Mouse (Mus musculus): ENCODE results near the gene Btg3. TPM values are rescaled to one million over a fixed set of nuclear protein-coding genes. Genes with fewer than 3 reads are reported as not detected.
"Not testable (repeated sequence)": the region's sequence is repeated elsewhere in the genome, so short reads cannot be mapped to it uniquely, and the experiment has no call there.

The Btg3 gene
- polyA plus RNA-seq, 1 experiment from 2014 or later: 58.4 TPM

DNA sequence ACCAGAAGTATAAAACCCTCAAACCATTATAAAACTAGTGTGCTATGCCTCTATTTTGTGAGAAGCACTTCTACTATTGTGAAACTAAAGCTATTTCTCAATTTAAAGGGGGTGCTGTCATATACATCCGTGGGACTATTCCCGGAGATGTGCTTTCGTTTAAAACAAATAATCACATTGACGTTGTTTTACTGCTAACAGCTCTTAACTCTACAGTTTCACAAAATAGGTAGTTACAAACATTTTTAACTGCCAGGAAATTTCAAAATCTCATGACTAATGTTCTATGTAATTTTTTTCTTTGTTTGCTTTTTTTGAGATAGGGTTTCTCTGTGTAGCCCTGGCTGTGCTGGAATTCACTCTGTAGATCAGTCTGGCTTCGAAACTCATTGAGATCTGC, 1.5 kb upstream of the Btg3 start:
- no peak overlapping the region for H3K9ac ChIP-seq
- no peaks in the 10 kb centered on the region for H3K36me3 ChIP-seq
- H3K4me2 ChIP-seq: no peak overlapping the region
- no peak for ATAC-seq (ENCODE audit: insufficient number of reproducible peaks, low FRiP score, low TSS enrichment, low read depth)
- H3K9me3 ChIP-seq: no peaks in the 10 kb centered on the region
- H3K27me3 ChIP-seq: no peaks in the 10 kb centered on the region
- 84% methylated on average over 5 of the region's 5 CpGs for WGBS
- no peak overlapping the region for H3K4me3 ChIP-seq
- no peak overlapping the region for H3K27ac ChIP-seq
- H3K4me1 ChIP-seq: peaks cover 15% of the 10 kb centered on the region

- Histone ChIP-seq H3K27ac (peak overlapping the region; percentile 81), H3K36me3 (peaks cover 9% of the 10 kb centered on the region; the same call in 1 of the 2 replicates), H3K4me3 (peak overlapping the region; percentile 73), H3K9ac (peak overlapping the region; percentile 92), H3K4me2 (peak overlapping the region; percentile 66), H3K4me1 (peaks cover 15% of the 10 kb centered on the region), H3K9me3 (no peaks in the 10 kb centered on the region), H3K27me3 (no peaks in the 10 kb centered on the region)
- peak; percentile 59 for ATAC-seq (ENCODE audit: insufficient number of reproducible peaks, low FRiP score, low TSS enrichment, low read depth)
- under 1% methylated on average over 85 of the region's 100 CpGs for WGBS
Measured at GRCm38 (mm10) chr16:78375821-78376691, 936 bp downstream of the Btg3 start.

DNA sequence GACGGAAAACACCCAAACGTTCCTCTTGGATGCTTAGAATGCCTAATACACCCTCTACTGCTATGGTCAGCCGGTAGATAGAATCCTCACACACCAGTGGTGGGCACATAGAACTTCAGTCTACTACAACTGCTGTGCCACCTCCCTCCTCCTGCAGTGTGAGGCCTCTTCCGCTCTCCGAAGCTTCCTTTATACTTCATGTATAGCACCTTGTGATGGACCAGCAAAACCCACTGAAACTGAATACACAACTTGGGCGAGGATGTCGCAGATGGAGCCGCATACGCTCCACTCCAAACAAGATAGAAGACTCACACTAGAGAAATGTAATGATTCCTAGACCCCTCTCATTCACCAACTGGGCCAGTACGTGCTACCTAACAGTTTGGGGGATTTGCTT, 1.8 kb downstream of the Btg3 start:
- WGBS: 51% methylated on average over 10 of the region's 10 CpGs
- Histone ChIP-seq H3K9me3 (no peaks in the 10 kb centered on the region), H3K27ac (no peak overlapping the region), H3K4me1 (peaks cover 15% of the 10 kb centered on the region), H3K4me2 (peak overlapping the region; percentile 66), H3K4me3 (peak overlapping the region; percentile 73), H3K36me3 (peaks cover 9% of the 10 kb centered on the region; the same call in 1 of the 2 replicates), H3K9ac (no peak overlapping the region), H3K27me3 (no peaks in the 10 kb centered on the region)
- no peak for ATAC-seq (ENCODE audit: insufficient number of reproducible peaks, low FRiP score, low TSS enrichment, low read depth)

- H3K27me3 ChIP-seq: no peaks in the 10 kb centered on the region
- peaks cover 18% of the 10 kb centered on the region for H3K36me3 ChIP-seq
- WGBS: 73% methylated on average over 8 of the region's 8 CpGs
- no peak overlapping the region for H3K9ac ChIP-seq
- no peak overlapping the region for H3K4me2 ChIP-seq
- H3K9me3 ChIP-seq: no peaks in the 10 kb centered on the region
- no peak overlapping the region for H3K27ac ChIP-seq
- H3K4me3 ChIP-seq: no peak overlapping the region
- ATAC-seq (ENCODE audit: insufficient number of reproducible peaks, low FRiP score, low TSS enrichment, low read depth): no peak
- H3K4me1 ChIP-seq: peaks cover 15% of the 10 kb centered on the region
Measured at GRCm38 (mm10) chr16:78373743-78374142, 3.2 kb downstream of the Btg3 start.

GRCm38 (mm10) chr16:78372786-78373185, 4.2 kb downstream of the Btg3 start:
- Histone ChIP-seq H3K4me3 (no peak overlapping the region), H3K4me2 (no peak overlapping the region), H3K27me3 (no peaks in the 10 kb centered on the region), H3K9ac (no peak overlapping the region), H3K27ac (no peak overlapping the region), H3K9me3 (no peaks in the 10 kb centered on the region), H3K36me3 (peaks cover 25% of the 10 kb centered on the region), H3K4me1 (peaks cover 15% of the 10 kb centered on the region)
- ATAC-seq (ENCODE audit: insufficient number of reproducible peaks, low FRiP score, low TSS enrichment, low read depth): no peak
- 89% methylated on average over 5 of the region's 5 CpGs for WGBS

DNA sequence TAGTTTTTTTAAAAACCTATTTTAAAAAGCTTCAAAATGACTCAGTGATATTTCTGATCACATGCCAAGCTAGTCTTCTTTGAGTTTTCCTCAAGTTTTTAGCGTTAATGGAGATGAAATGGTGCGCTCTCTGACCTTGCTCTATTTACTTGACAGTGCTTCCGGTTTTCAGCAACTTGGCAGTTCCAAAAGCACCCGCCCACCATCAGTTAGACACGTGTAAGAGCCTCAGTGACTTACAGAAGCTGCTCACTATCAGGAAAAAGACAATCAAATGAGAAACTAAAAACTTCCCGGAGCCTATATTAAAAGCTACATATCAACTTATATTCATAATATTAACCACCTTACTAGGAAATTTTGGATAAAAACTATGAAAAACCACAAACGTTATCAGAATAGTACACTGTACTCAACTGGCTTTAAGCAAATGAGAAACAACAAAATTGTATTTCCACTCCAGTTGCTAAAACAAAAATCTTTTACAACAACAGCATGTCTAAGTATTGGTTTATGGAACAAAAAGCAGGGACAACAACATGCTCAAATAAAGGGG, 5.4 kb downstream of the Btg3 start:
- peaks cover 34% of the 10 kb centered on the region for H3K36me3 ChIP-seq
- H3K4me3 ChIP-seq: no peak overlapping the region
- no peak overlapping the region for H3K9ac ChIP-seq
- WGBS: 81% methylated on average over 7 of the region's 7 CpGs
- ATAC-seq (ENCODE audit: insufficient number of reproducible peaks, low FRiP score, low TSS enrichment, low read depth): no peak
- H3K9me3 ChIP-seq: no peaks in the 10 kb centered on the region
- peaks cover 10% of the 10 kb centered on the region for H3K4me1 ChIP-seq
- no peak overlapping the region for H3K27ac ChIP-seq
- no peak overlapping the region for H3K4me2 ChIP-seq
- no peaks in the 10 kb centered on the region for H3K27me3 ChIP-seq

- H3K4me2 ChIP-seq; H3K27me3 ChIP-seq; H3K9me3 ChIP-seq; ATAC-seq (ENCODE audit: insufficient number of reproducible peaks, low FRiP score, low TSS enrichment, low read depth); H3K4me3 ChIP-seq; H3K4me1 ChIP-seq; H3K27ac ChIP-seq; H3K9ac ChIP-seq: not testable (repeated sequence)
- WGBS: 95% methylated on average over 9 of the region's 9 CpGs
- peaks cover 54% of the 10 kb centered on the region for H3K36me3 ChIP-seq
Measured at GRCm38 (mm10) chr16:78364554-78364953, 12.4 kb downstream of the Btg3 start.

GRCm38 (mm10) chr16:78361466-78361865, 15.5 kb downstream of the Btg3 start:
- ATAC-seq (ENCODE audit: insufficient number of reproducible peaks, low FRiP score, low TSS enrichment, low read depth): no peak
- no peaks in the 10 kb centered on the region for H3K27me3 ChIP-seq
- H3K36me3 ChIP-seq: peaks cover 49% of the 10 kb centered on the region
- no peak overlapping the region for H3K4me2 ChIP-seq
- H3K4me3 ChIP-seq: no peak overlapping the region
- WGBS: 84% methylated on average over 4 of the region's 4 CpGs
- H3K9me3 ChIP-seq: no peaks in the 10 kb centered on the region
- no peak overlapping the region for H3K27ac ChIP-seq
- no peak overlapping the region for H3K9ac ChIP-seq
- H3K4me1 ChIP-seq: no peaks in the 10 kb centered on the region

GRCm38 (mm10) chr16:78357757-78358156, 19.2 kb downstream of the Btg3 start:
- no peaks in the 10 kb centered on the region for H3K4me1 ChIP-seq
- no peak for ATAC-seq (ENCODE audit: insufficient number of reproducible peaks, low FRiP score, low TSS enrichment, low read depth)
- no peaks in the 10 kb centered on the region for H3K27me3 ChIP-seq
- peaks cover 31% of the 10 kb centered on the region for H3K36me3 ChIP-seq
- no peak overlapping the region for H3K4me2 ChIP-seq
- H3K9me3 ChIP-seq: no peaks in the 10 kb centered on the region
- WGBS: 78% methylated on average over 3 of the region's 3 CpGs
- H3K4me3 ChIP-seq: no peak overlapping the region
- no peak overlapping the region for H3K9ac ChIP-seq
- no peak overlapping the region for H3K27ac ChIP-seq

DNA sequence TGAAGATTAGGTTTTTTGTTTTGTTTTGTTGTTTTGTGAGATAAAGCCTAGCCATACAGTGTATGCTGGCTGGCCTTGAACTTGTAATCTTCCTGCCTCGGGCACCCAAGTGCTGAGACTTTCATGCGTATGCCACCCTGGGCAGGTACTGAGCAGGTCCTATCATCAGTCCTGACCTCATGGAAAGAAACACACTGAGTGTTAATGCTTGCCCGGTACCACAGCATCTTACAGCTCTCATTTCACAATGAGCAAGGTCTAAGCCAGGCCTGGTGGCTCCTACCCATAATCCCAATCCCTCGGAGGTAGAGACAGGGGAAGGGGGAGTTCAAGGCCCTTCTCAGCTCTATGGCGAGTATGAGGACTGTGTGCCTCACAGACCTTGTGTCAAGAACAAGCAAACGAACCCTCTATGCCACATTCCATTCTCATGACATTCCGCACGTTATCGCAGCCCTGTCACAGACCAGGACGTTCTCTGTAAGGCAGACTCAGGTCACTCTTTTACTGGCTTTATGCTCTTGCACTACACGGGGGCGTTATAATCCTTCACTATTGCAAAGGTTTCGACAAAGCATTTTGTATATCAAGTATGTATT, 29.6 kb downstream of the Btg3 start:
- Histone ChIP-seq H3K4me2 (no peak overlapping the region), H3K4me3 (no peak overlapping the region), H3K27ac (no peak overlapping the region), H3K27me3 (no peaks in the 10 kb centered on the region), H3K9ac (no peak overlapping the region), H3K4me1 (peaks cover 10% of the 10 kb centered on the region), H3K36me3 (peaks cover 7% of the 10 kb centered on the region; the same call in 1 of the 2 replicates), H3K9me3 (no peaks in the 10 kb centered on the region)
- WGBS: 76% methylated on average over 13 of the region's 13 CpGs
- no peak for ATAC-seq (ENCODE audit: insufficient number of reproducible peaks, low FRiP score, low TSS enrichment, low read depth)

DNA sequence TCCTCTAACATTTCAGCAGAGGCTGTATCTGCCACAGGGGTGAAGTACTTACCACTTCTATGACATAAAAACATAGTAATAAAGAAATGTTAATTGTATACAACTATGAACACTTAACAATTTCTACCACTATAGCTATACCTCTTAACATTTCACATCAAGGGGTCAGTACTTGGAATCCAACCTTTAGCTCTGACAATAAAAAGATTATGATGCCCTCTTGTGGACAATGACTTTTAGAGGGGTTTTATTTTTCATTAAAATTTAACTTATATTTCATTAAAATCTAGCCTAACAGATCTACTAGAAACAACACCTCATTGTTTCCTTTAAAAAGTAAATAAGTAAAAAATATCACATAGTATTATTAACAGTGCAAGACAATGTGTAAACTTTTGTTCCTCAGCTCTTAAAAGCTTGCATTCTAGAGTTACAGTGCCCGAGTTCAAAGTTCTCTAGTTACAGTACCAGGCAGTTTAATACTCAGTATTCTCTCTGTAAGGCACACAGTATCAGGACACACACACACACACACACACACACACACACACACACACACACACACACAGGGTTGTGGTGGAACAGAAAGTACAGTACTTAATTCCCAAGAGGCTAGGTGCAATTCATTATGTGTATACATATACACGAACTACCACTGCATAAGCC, 30.2 kb downstream of the Btg3 start:
- Histone ChIP-seq H3K4me1 (peaks cover 10% of the 10 kb centered on the region), H3K9me3 (no peaks in the 10 kb centered on the region), H3K4me3 (no peak overlapping the region), H3K4me2 (no peak overlapping the region), H3K27me3 (no peaks in the 10 kb centered on the region), H3K27ac (no peak overlapping the region), H3K9ac (no peak overlapping the region), H3K36me3 (peaks cover 7% of the 10 kb centered on the region; the same call in 1 of the 2 replicates)
- 78% methylated on average over 2 of the region's 2 CpGs for WGBS
- ATAC-seq (ENCODE audit: insufficient number of reproducible peaks, low FRiP score, low TSS enrichment, low read depth): no peak

Measured in limb, embryonic 15.5 days (tissue).